Mouse (Mus musculus) intestine, embryonic 14.5 days (tissue): ENCODE results near the gene Klhl32. TPM values are rescaled to one million over a fixed set of nuclear protein-coding genes. Genes with fewer than 3 reads are reported as not detected.
"Not testable (repeated sequence)": the region's sequence is repeated elsewhere in the genome, so short reads cannot be mapped to it uniquely, and the experiment has no call there.

Source experiments
- ATAC-seq: fragments of 200-750 bp; cut with Nextera tagmentation; replicated peaks from 2 replicates; pipeline ENCODE4 v1.8.0; 2017; ENCODE audit warnings: low read depth, moderate number of reproducible peaks, moderate TSS enrichment, moderate library complexity; ENCODE audit not compliant: low FRiP score, low TSS enrichment
- DNase-seq: peaks from one replicate; pipeline ENCODE4 v3.0.0-alpha.2; 2018; ENCODE audit warnings: low spot score
- H3K27ac ChIP-seq: fragments of 300-500 bp; sonication (generic); 2 replicates; pipeline ENCODE4 v1.5.1; 2014; ENCODE audit warnings: low read depth, mild to moderate bottlenecking, control low read depth
- H3K27me3 ChIP-seq: fragments of 300-500 bp; sonication (generic); replicated peaks from 2 replicates; pipeline ENCODE4 v1.6.1; 2014; ENCODE audit warnings: low read length, control low read depth; ENCODE audit not compliant: control insufficient read depth, insufficient read depth
- H3K36me3 ChIP-seq: fragments of 300-500 bp; sonication (generic); 2 replicates; pipeline ENCODE4 v1.6.1; 2014; ENCODE audit warnings: low read length, control low read depth; ENCODE audit not compliant: control insufficient read depth, insufficient read depth
- H3K4me1 ChIP-seq: fragments of 300-500 bp; sonication (generic); replicated peaks from 2 replicates; pipeline ENCODE4 v1.6.1; 2014; ENCODE audit warnings: low read length, control low read depth, mixed read lengths; ENCODE audit not compliant: control insufficient read depth, insufficient read depth
- H3K4me2 ChIP-seq: fragments of 300-500 bp; sonication (generic); 2 replicates; pipeline ENCODE4 v1.6.1; 2014; ENCODE audit warnings: low read length
- H3K4me3 ChIP-seq: fragments of 300-500 bp; sonication (generic); 2 replicates; pipeline ENCODE4 v1.5.1; 2014; ENCODE audit warnings: low read depth, low read length, control low read depth, mixed read lengths
- H3K9ac ChIP-seq: fragments of 300-500 bp; sonication (generic); 2 replicates; pipeline ENCODE4 v1.6.1; 2014; ENCODE audit warnings: mild to moderate bottlenecking, low read length
- H3K9me3 ChIP-seq: fragments of 300-500 bp; sonication (generic); 2 replicates; pipeline ENCODE4 v1.6.1; 2016; ENCODE audit warnings: low read length, control low read depth; ENCODE audit not compliant: control insufficient read depth
- WGBS: fragments of 180-500 bp; shearing (Covaris S2); extraction: QIAGEN DNeasy Blood & Tissue Kit; methylation state at CpG from one replicate; pipeline ENCODE4 v1.1.7; 2014; 5-methylcytosine and 5-hydroxymethylcytosine counted together
- polyA plus RNA-seq: library from polyadenylated mRNA; unstranded; fragments of >200 nt; fragmentation: Nextera tagmentation; extraction: Ambion mirVana; gene quantifications from 2 replicates; pipeline ENCODE4 v1.2.1, GENCODE M21; 2014

The Klhl32 gene
- 5.5 and 5.8 TPM in 2 replicates for polyA plus RNA-seq

DNA sequence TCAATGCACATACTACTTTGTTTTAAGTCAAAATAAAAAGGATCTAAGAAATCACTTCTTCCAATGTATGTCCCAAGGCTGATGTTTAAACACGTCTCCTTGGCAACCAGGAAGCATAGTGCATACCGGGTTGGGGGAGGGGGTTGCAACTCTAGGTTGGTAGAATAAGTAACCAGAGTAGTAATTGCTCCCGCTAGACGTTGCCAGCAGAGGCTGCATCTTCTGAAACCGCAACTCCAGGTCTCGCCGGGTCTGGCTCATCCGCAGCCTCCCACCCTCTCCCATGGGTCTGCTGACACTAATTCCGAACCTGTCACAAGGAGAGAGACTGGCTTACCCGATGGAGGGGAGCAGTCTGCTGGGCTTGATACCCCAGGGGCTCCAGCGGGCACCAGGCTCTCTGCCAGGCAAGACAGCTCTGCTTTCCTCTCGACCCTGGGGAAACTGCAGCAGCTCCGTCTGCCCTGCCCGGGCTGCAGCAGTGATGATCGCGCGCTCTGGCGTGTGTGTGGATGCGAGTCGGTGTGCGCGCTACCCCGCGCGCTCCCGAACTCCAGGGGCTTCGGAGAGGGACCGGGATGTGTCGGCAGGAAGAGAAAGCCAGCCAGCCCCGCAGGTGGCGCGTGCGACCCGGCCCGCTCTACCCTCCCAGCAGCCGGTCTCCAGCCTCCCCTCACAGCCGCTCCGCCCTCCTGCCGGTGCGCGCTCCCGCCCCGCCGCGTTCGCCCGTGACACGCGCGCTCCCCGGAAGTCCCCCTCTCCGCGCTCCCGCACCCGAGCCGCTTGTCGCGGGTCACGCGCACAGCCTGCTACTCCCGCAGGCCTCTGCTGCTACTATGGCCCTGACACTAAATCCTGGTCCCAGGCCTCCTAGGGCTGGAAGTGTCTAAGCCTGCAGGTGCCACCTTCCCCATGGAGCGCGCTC is at the start of gene Klhl32:
Gene Klhl32, minus strand, starts transcription at position 724 of the 925 bp plus-strand sequence.
- ATAC-seq (peak; percentile 93), DNase-seq (peak; percentile 87)
- Histone ChIP-seq H3K27me3 (no peaks in the 10 kb centered on the region), H3K9ac (peak within 1 kb of the TSS; percentile 53), H3K36me3 (no peaks in the 10 kb centered on the region), H3K4me2 (peak within 1 kb of the TSS; percentile 83), H3K9me3 (no peaks in the 10 kb centered on the region), H3K27ac (peak within 1 kb of the TSS; percentile 27; the same call in 1 of the 2 replicates), H3K4me3 (peak within 1 kb of the TSS; percentile 68), H3K4me1 (no peaks in the 10 kb centered on the region)
- 1% methylated on average over 58 of the region's 63 CpGs for WGBS

DNA sequence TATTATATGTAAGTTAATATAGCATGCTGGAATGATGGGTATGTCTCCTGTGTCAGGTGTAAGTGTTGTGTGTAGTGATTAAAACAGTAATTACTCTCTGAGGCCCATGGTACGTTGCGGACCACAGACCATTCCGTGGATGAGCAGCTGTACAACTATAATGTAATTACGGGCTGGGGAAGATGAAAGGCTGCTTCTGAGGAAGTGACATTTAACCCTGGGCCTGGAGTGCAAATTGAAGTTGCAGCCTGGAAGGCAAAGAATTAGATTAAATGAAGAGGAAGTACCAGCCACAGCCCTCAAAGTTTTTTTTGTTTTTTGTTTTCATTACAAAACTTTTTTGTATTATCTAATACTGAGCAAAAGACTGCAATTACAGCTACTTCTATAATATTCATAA is 48.2 kb upstream of the Klhl32 start:
- Histone ChIP-seq H3K36me3 (peaks cover 30% of the 10 kb centered on the region), H3K4me2 (peak overlapping the region; percentile 59), H3K4me3 (peak overlapping the region; percentile 81), H3K27me3 (no peaks in the 10 kb centered on the region), H3K27ac (no peak overlapping the region), H3K9ac (no peak overlapping the region), H3K4me1 (peaks cover 7% of the 10 kb centered on the region), H3K9me3 (no peaks in the 10 kb centered on the region)
- ATAC-seq, result no peak
- no peak for DNase-seq
- WGBS, result 44% methylated on average over 4 of the region's 4 CpGs

DNA sequence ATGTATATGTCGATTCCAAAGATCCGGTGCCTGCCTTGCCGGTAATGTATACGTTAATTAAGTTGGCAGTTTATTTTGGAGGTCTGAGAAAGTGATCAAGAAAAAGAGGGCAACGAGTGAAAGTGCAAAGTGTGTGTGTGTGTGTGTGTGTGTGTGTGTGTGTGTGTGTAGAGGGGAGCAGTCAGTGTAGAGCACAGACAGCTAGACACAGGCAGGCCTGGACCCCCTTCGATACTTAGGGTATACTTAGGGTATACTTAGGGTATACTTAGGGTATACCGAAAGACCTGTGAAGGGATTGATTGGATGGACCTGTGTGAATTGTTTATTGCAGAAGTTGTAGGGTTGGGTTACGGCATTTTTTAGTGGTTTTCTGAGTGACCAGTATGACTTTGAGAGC is 47.7 kb upstream of the Klhl32 start:
- no peak for DNase-seq
- Histone ChIP-seq H3K4me3 (peak overlapping the region; percentile 81), H3K36me3 (peaks cover 28% of the 10 kb centered on the region), H3K27ac (no peak overlapping the region), H3K9ac (peak overlapping the region; percentile 76), H3K9me3 (no peaks in the 10 kb centered on the region), H3K27me3 (no peaks in the 10 kb centered on the region), H3K4me1 (peaks cover 7% of the 10 kb centered on the region), H3K4me2 (peak overlapping the region; percentile 59)
- WGBS, result 17% methylated on average over 8 of the region's 8 CpGs
- no peak for ATAC-seq

- peak within 1 kb of the TSS; percentile 59 for H3K4me2 ChIP-seq
- no peaks in the 10 kb centered on the region for H3K9me3 ChIP-seq
- WGBS, result under 1% methylated on average over 58 of the region's 58 CpGs
- ATAC-seq (peak; percentile 94), DNase-seq (peak; percentile 99)
- H3K27me3 ChIP-seq, result no peaks in the 10 kb centered on the region
- H3K4me3 ChIP-seq, result peak within 1 kb of the TSS; percentile 81
- H3K4me1 ChIP-seq, result peaks cover 7% of the 10 kb centered on the region
- peaks cover 22% of the 10 kb centered on the region for H3K36me3 ChIP-seq
- 0 out of 2 replicates have a peak within 1 kb of the TSS, but pooled peaks have one; percentile 22 for H3K27ac ChIP-seq
- H3K9ac ChIP-seq, result peak within 1 kb of the TSS; percentile 76
Observed at GRCm38 (mm10) chr4:24897851-24898515, 47.1 kb upstream of the Klhl32 start, which contains the start of gene Ndufaf4. Gene Ndufaf4, plus strand, starts transcription at chr4:24898083.

- H3K36me3 ChIP-seq, result peaks cover 17% of the 10 kb centered on the region
- H3K27ac ChIP-seq, result no peak overlapping the region
- WGBS, result 16% methylated on average over 7 of the region's 7 CpGs
- H3K9me3 ChIP-seq, result no peaks in the 10 kb centered on the region
- ATAC-seq, result no peak
- H3K4me3 ChIP-seq, result peak overlapping the region; percentile 81
- DNase-seq, result no peak
- H3K27me3 ChIP-seq, result no peaks in the 10 kb centered on the region
- peaks cover 7% of the 10 kb centered on the region for H3K4me1 ChIP-seq
- no peak overlapping the region for H3K9ac ChIP-seq
- peak overlapping the region; percentile 59 for H3K4me2 ChIP-seq
Observed at GRCm38 (mm10) chr4:24897351-24897750, 46.4 kb upstream of the Klhl32 start.

DNA sequence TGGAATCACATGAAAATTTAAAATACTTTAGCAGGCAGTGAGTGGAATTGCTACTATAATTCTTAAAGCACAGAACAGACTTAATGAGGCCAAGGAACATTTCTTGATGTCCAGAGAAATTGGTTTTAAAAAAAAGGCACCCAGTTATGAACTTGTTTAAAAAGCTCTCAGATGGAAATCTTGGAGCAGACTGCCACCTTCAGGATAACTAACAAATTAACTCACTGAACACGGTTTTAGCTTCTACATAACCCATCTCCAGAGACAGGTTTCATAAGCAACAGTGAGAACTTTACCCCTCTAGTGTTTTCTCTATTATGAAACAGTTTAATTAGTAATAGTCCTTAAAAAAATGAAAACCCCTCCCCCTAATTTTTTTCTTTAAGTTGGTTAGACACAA is 45.9 kb upstream of the Klhl32 start:
- 0% methylated on average over 1 of the region's 1 CpGs for WGBS
- ATAC-seq (0 out of 2 replicates have a peak, but pooled peaks have one; percentile 34), DNase-seq (no peak)
- Histone ChIP-seq H3K36me3 (peaks cover 13% of the 10 kb centered on the region), H3K4me2 (peak overlapping the region; percentile 59; the same call in 1 of the 2 replicates), H3K9ac (no peak overlapping the region), H3K27ac (no peak overlapping the region), H3K4me1 (peaks cover 7% of the 10 kb centered on the region), H3K4me3 (no peak overlapping the region), H3K27me3 (no peaks in the 10 kb centered on the region), H3K9me3 (no peaks in the 10 kb centered on the region)

DNA sequence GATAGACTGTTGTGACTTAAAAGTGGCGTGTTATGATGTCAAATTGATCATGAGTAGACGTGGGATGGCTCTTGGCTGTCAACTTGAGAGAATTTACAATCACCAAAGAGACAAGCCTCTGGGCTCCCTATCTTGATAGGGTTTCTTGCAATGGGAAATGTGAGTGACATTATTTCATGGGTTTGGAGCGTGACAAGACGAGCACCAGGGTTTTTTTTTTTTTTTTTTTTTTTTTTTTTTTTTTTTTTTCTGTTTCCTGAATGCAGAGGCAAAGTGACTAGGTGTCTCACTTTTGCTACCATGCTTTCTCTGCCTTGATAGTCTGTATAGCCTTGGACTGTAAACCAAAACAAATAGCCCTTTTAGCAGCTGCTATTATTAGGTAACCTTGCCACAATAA is 43.7 kb upstream of the Klhl32 start:
- Histone ChIP-seq H3K9me3 (no peaks in the 10 kb centered on the region), H3K4me2 (no peak overlapping the region), H3K36me3 (no peaks in the 10 kb centered on the region), H3K27ac (no peak overlapping the region), H3K4me1 (peaks cover 7% of the 10 kb centered on the region), H3K9ac (no peak overlapping the region), H3K4me3 (no peak overlapping the region), H3K27me3 (no peaks in the 10 kb centered on the region)
- ATAC-seq (no peak), DNase-seq (no peak)
- 83% methylated on average over 4 of the region's 4 CpGs for WGBS

DNA sequence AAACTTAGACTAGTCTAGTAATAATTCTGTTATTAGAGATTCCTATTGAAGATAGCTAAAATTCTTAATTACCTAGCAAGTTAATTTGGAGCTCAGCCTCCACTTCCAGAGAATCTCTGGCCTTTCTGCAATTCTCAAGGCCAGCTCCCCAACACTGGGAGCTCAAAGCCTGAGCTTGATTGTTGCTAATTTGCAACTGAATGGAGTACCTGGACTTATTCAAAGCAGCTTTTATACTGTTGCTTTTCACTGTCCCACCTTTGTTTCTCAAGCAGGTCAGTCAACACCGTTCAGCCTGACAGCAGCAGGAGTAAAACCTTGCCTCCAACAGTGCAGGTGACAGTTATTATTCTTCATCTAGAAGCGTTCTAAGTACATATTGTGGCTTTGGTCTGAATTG is 41.4 kb upstream of the Klhl32 start:
- not testable (repeated sequence) for H3K9ac ChIP-seq, H3K4me1 ChIP-seq, H3K27ac ChIP-seq, H3K27me3 ChIP-seq, H3K4me3 ChIP-seq, H3K4me2 ChIP-seq, H3K36me3 ChIP-seq, DNase-seq, ATAC-seq, H3K9me3 ChIP-seq
- WGBS, result 74% methylated on average over 2 of the region's 2 CpGs
